Mouse (Mus musculus): ENCODE measurements around the gene Cacul1. TPM values are rescaled to one million over a fixed set of nuclear protein-coding genes. Genes with fewer than 3 reads are reported as not detected.

The Cacul1 gene
- total and polyA plus RNA-seq, 3 experiments: 48.6 to 113 (median 53.5) TPM

GRCm38 (mm10) chr19:60529302-60529701 lies 51.5 kb downstream of the Cacul1 start (continued):
- TF ChIP-seq SIN3A (IDR thresholded peaks at IDR 0.05; ENCODE audit: low read length): peak; percentile 79
- TF ChIP-seq MXI1 (IDR thresholded peaks at IDR 0.05; ENCODE audit: low read depth, low read length): peak; percentile 65; the same call in 1 of the 2 replicates
- TF ChIP-seq USF2 (IDR thresholded peaks at IDR 0.05; ENCODE audit: borderline replicate concordance in 1 of 2, insufficient read depth in 1 of 2, low read depth in 1 of 2, low read length in 2 of 2): no peak
- peak; percentile 84 for TF ChIP-seq ELF1 (IDR thresholded peaks at IDR 0.05; ENCODE audit: low read depth, low read length)
- TF ChIP-seq TAL1 (IDR thresholded peaks at IDR 0.05; ENCODE audit: low read length): no peak
- no peak for TF ChIP-seq HCFC1 (IDR thresholded peaks at IDR 0.05; ENCODE audit: low read depth, low read length)
- TF ChIP-seq MAZ (IDR thresholded peaks at IDR 0.05; ENCODE audit: low read depth, low read length): no peak
- no peak for TF ChIP-seq TBP (IDR thresholded peaks at IDR 0.05; ENCODE audit: low read depth, low read length)
- TF ChIP-seq CTCF (IDR thresholded peaks at IDR 0.05 in 2 of 3, conservative IDR thresholded peaks at IDR 0.05 in 1 of 3; ENCODE audit: control insufficient read depth in 1 of 3, insufficient read depth in 1 of 3, low read depth in 2 of 3, low read length in 3 of 3, poor library complexity in 1 of 3, severe bottlenecking in 1 of 3): no peak

GRCm38 (mm10) chr19:60528602-60529001 lies 52.2 kb downstream of the Cacul1 start:
- Histone ChIP-seq H3K79me2 (ENCODE audit: control insufficient read depth, insufficient read depth, low read length, poor library complexity) (no peaks in the 10 kb centered on the region), H3K9me3 (replicated peaks; ENCODE audit: insufficient read depth, low read length) (no peaks in the 10 kb centered on the region), H3K27me3 (ENCODE audit: control insufficient read depth in 1 of 2, insufficient read depth in 2 of 2, low read length in 2 of 2) (no peaks in the 10 kb centered on the region), H3K9ac (ENCODE audit: control insufficient read depth, low read depth, low read length, poor library complexity, severe bottlenecking) (peak overlapping the region; percentile 6; the same call in 1 of the 2 replicates), H3K4me1 (ENCODE audit: control insufficient read depth in 1 of 2, insufficient read depth in 2 of 2, low read length in 2 of 2) (peaks cover 11 to 17% of the 10 kb centered on the region in 2 experiments), H3K27ac (ENCODE audit: control insufficient read depth, low read depth, low read length) (peak overlapping the region; percentile 76), H3K36me3 (ENCODE audit: control insufficient read depth in 1 of 2, insufficient read depth in 2 of 2, low read length in 2 of 2) (peaks cover 23 to 33% of the 10 kb centered on the region in 2 experiments), H3K4me3 (ENCODE audit: control insufficient read depth in 1 of 2, insufficient read depth in 1 of 2, low read depth in 2 of 2, low read length in 2 of 2) (no peak overlapping the region)
- TF ChIP-seq TCF12 (IDR thresholded peaks at IDR 0.05; ENCODE audit: low read depth, low read length): peak; percentile 89
- no peak for TF ChIP-seq CHD1 (IDR thresholded peaks at IDR 0.05; ENCODE audit: low read depth, low read length)
- peak; percentile 50; the same call in 1 of the 2 replicates for TF ChIP-seq ZNF384 (IDR thresholded peaks at IDR 0.05; ENCODE audit: low read depth, low read length)
- peak; percentile 87 for TF ChIP-seq GATA1 (IDR thresholded peaks at IDR 0.05; ENCODE audit: low read depth, low read length)
- no peak; the same call in 1 of the 2 replicates for TF ChIP-seq TAL1 (IDR thresholded peaks at IDR 0.05; ENCODE audit: low read length)
- TF ChIP-seq MXI1 (IDR thresholded peaks at IDR 0.05; ENCODE audit: low read depth, low read length): no peak
- no peak for TF ChIP-seq E2F4 (IDR thresholded peaks at IDR 0.05; ENCODE audit: borderline replicate concordance, low read depth, low read length)
- TF ChIP-seq RAD21 (IDR thresholded peaks at IDR 0.05; ENCODE audit: low read depth, low read length): no peak
- peak; percentile 71 for TF ChIP-seq RCOR1 (IDR thresholded peaks at IDR 0.05; ENCODE audit: low read depth, low read length)
- peak; percentile 79 to 89 for TF ChIP-seq EP300 (IDR thresholded peaks at IDR 0.05; ENCODE audit: low read depth in 1 of 2, low read length in 2 of 2)
- peak; percentile 70 for TF ChIP-seq ETS1 (IDR thresholded peaks at IDR 0.05; ENCODE audit: low read depth, low read length)
- DNase-seq (ENCODE audit: low read depth, low spot score): peak; percentile 55

GRCm38 (mm10) chr19:60526876-60527275 lies 53.9 kb downstream of the Cacul1 start:
- peaks cover 12 to 33% of the 10 kb centered on the region in 2 experiments for H3K36me3 ChIP-seq (ENCODE audit: control insufficient read depth in 1 of 2, insufficient read depth in 2 of 2, low read length in 2 of 2)
- TF ChIP-seq SIN3A (IDR thresholded peaks at IDR 0.05; ENCODE audit: low read length): no peak
- TF ChIP-seq TBP (IDR thresholded peaks at IDR 0.05; ENCODE audit: low read depth, low read length): no peak
- H3K9me3 ChIP-seq (replicated peaks; ENCODE audit: insufficient read depth, low read length): no peaks in the 10 kb centered on the region

More at GRCm38 (mm10) chr19:60526876-60527275, 53.9 kb downstream of the Cacul1 start:
- no peaks in the 10 kb centered on the region for H3K79me2 ChIP-seq (ENCODE audit: control insufficient read depth, insufficient read depth, low read length, poor library complexity)
- no peak for DNase-seq (ENCODE audit: low read depth, low spot score)
- H3K9ac ChIP-seq (ENCODE audit: control insufficient read depth, low read depth, low read length, poor library complexity, severe bottlenecking): no peak overlapping the region
- no peak overlapping the region for H3K4me3 ChIP-seq (ENCODE audit: control insufficient read depth in 1 of 2, insufficient read depth in 1 of 2, low read depth in 2 of 2, low read length in 2 of 2)
- H3K27ac ChIP-seq (ENCODE audit: control insufficient read depth, low read depth, low read length): no peak overlapping the region
- peaks cover 11 to 17% of the 10 kb centered on the region in 2 experiments for H3K4me1 ChIP-seq (ENCODE audit: control insufficient read depth in 1 of 2, insufficient read depth in 2 of 2, low read length in 2 of 2)
- no peaks in the 10 kb centered on the region for H3K27me3 ChIP-seq (ENCODE audit: control insufficient read depth in 1 of 2, insufficient read depth in 2 of 2, low read length in 2 of 2)

Measured in MEL (cell line).